Mouse (Mus musculus): ENCODE data around the gene Tmprss4. TPM values are rescaled to one million over a fixed set of nuclear protein-coding genes. Genes with fewer than 3 reads are reported as not detected.

Gene Tmprss4
- total RNA-seq (2022) = not detected

GRCm38 (mm10) chr9:45203797-45204410, at the start of gene Tmprss4:
TSS of gene Tmprss4 (minus strand) at chr9:45204092.
- DNase-seq (ENCODE audit: low spot score) = no peak

GRCm38 (mm10) chr9:45252395-45252794, 48.5 kb upstream of the Tmprss4 start:
- no peak for DNase-seq (ENCODE audit: low spot score)

GRCm38 (mm10) chr9:45251990-45252389, 48.1 kb upstream of the Tmprss4 start:
- no peak for DNase-seq (ENCODE audit: low spot score)

- DNase-seq (ENCODE audit: low spot score) = no peak
Measured at GRCm38 (mm10) chr9:45251281-45251680, 47.4 kb upstream of the Tmprss4 start.

- DNase-seq (ENCODE audit: low spot score) = no peak
Measured at GRCm38 (mm10) chr9:45250306-45250705, 46.4 kb upstream of the Tmprss4 start.

GRCm38 (mm10) chr9:45247536-45247935, 43.6 kb upstream of the Tmprss4 start:
- DNase-seq (ENCODE audit: low spot score) = no peak

- peak; percentile 47 for DNase-seq (ENCODE audit: low spot score)
Measured at GRCm38 (mm10) chr9:45246060-45246459, 42.2 kb upstream of the Tmprss4 start.

- DNase-seq (ENCODE audit: low spot score) = peak; percentile 31
Measured at GRCm38 (mm10) chr9:45245432-45245831, 41.5 kb upstream of the Tmprss4 start.

- no peak for DNase-seq (ENCODE audit: low spot score)
Measured at GRCm38 (mm10) chr9:45241397-45241796, 37.5 kb upstream of the Tmprss4 start.

GRCm38 (mm10) chr9:45236744-45237143, 32.9 kb upstream of the Tmprss4 start:
- DNase-seq (ENCODE audit: low spot score) = no peak

- no peak for DNase-seq (ENCODE audit: low spot score)
Measured at GRCm38 (mm10) chr9:45235668-45236227, 31.9 kb upstream of the Tmprss4 start.

- no peak for DNase-seq (ENCODE audit: low spot score)
Measured at GRCm38 (mm10) chr9:45229359-45229758, 25.5 kb upstream of the Tmprss4 start.

- peak; percentile 85 for DNase-seq (ENCODE audit: low spot score)
Measured at GRCm38 (mm10) chr9:45221567-45221966, 17.7 kb upstream of the Tmprss4 start.

- DNase-seq (ENCODE audit: low spot score) = no peak
Measured at GRCm38 (mm10) chr9:45219644-45220043, 15.8 kb upstream of the Tmprss4 start.

- no peak for DNase-seq (ENCODE audit: low spot score)
Measured at GRCm38 (mm10) chr9:45215526-45216179, 11.8 kb upstream of the Tmprss4 start.

GRCm38 (mm10) chr9:45212001-45212400, 8.1 kb upstream of the Tmprss4 start:
- no peak for DNase-seq (ENCODE audit: low spot score)

GRCm38 (mm10) chr9:45207015-45207743, 3.3 kb upstream of the Tmprss4 start:
- DNase-seq (ENCODE audit: low spot score) = no peak

GRCm38 (mm10) chr9:45206121-45206520, 2.2 kb upstream of the Tmprss4 start:
- DNase-seq (ENCODE audit: low spot score) = no peak

GRCm38 (mm10) chr9:45205143-45205542, 1.3 kb upstream of the Tmprss4 start:
- no peak for DNase-seq (ENCODE audit: low spot score)

- no peak for DNase-seq (ENCODE audit: low spot score)
Measured at GRCm38 (mm10) chr9:45202021-45202798, 1.7 kb downstream of the Tmprss4 start.

- no peak for DNase-seq (ENCODE audit: low spot score)
Measured at GRCm38 (mm10) chr9:45201319-45201947, 2.5 kb downstream of the Tmprss4 start.
